Mouse (Mus musculus) kidney, postnatal 4 days (tissue): ENCODE data around the gene Psmd11.
"Not testable (repeated sequence)": the region's sequence is repeated elsewhere in the genome, so short reads cannot be mapped to it uniquely, and the experiment has no call there.

ENCODE experiments used
- DNase-seq, 2 experiments: peaks; one replicate each; pipeline ENCODE4 v3.0.0; 2021; ENCODE audit warnings: mixed read lengths in 2 of 2

Psmd11 gene

GRCm38 (mm10) chr11:80428381-80429008 is at the start of gene Psmd11:
Psmd11 (plus strand) TSS chr11:80428615.
- peak; percentile 96 to 98 for DNase-seq

GRCm38 (mm10) chr11:80379184-80379583 is 49.2 kb upstream of the Psmd11 start:
- DNase-seq: not testable (repeated sequence)

- no peak for DNase-seq
These were observed 45.8 kb upstream of the Psmd11 start for GRCm38 (mm10) chr11:80382626-80383018.

- DNase-seq: peak; percentile 99 to 100
These were observed 45.3 kb upstream of the Psmd11 start, which contains the start of gene Zfp207 for GRCm38 (mm10) chr11:80383019-80383625. Zfp207 (plus strand) TSS chr11:80383279.

- peak in 1 of 2 experiments; percentile 54 for DNase-seq
These were observed 44.8 kb upstream of the Psmd11 start for GRCm38 (mm10) chr11:80383626-80384046.

- DNase-seq: peak in 1 of 2 experiments; percentile 15
These were observed 44.0 kb upstream of the Psmd11 start for GRCm38 (mm10) chr11:80384461-80384860.

- no peak for DNase-seq
These were observed 43.4 kb upstream of the Psmd11 start for GRCm38 (mm10) chr11:80385055-80385454.

- no peak for DNase-seq
These were observed 41.6 kb upstream of the Psmd11 start for GRCm38 (mm10) chr11:80386790-80387189.

GRCm38 (mm10) chr11:80389885-80390284 is 38.5 kb upstream of the Psmd11 start:
- no peak for DNase-seq

- no peak for DNase-seq
These were observed 36.9 kb upstream of the Psmd11 start for GRCm38 (mm10) chr11:80391407-80392120.

GRCm38 (mm10) chr11:80395930-80396329 is 32.5 kb upstream of the Psmd11 start:
- no peak for DNase-seq

GRCm38 (mm10) chr11:80396617-80397016 is 31.8 kb upstream of the Psmd11 start:
- no peak for DNase-seq

- DNase-seq: not testable (repeated sequence)
These were observed 20.5 kb upstream of the Psmd11 start for GRCm38 (mm10) chr11:80407878-80408277.

GRCm38 (mm10) chr11:80410377-80410776 is 18.0 kb upstream of the Psmd11 start:
- DNase-seq: no peak

GRCm38 (mm10) chr11:80417085-80417484 is 11.3 kb upstream of the Psmd11 start:
- DNase-seq: no peak

GRCm38 (mm10) chr11:80419743-80420142 is 8.7 kb upstream of the Psmd11 start:
- DNase-seq: no peak

- DNase-seq: no peak
These were observed 8.0 kb upstream of the Psmd11 start for GRCm38 (mm10) chr11:80420202-80420984.

GRCm38 (mm10) chr11:80421421-80422047 is 6.9 kb upstream of the Psmd11 start:
- DNase-seq: no peak

GRCm38 (mm10) chr11:80424691-80425090 is 3.7 kb upstream of the Psmd11 start:
- no peak for DNase-seq

GRCm38 (mm10) chr11:80425247-80425778 is 3.1 kb upstream of the Psmd11 start:
- DNase-seq: no peak

GRCm38 (mm10) chr11:80426029-80426813 is 2.2 kb upstream of the Psmd11 start:
- not testable (repeated sequence) for DNase-seq
